Mouse (Mus musculus) kidney, adult 2 months (tissue): Measurements from ENCODE around the gene Btg2. TPM values are rescaled to one million over a fixed set of nuclear protein-coding genes. Genes with fewer than 3 reads are reported as not detected.

Source experiments
- DNase-seq: peaks from one replicate; pipeline ENCODE4 v3.0.0; 2021
- H3K27ac ChIP-seq: fragments of 200-500 bp; 2 replicates; pipeline ENCODE4 v1.5.1; 2012; ENCODE audit warnings: low read depth, low read length, control low read depth, inconsistent platforms; ENCODE audit not compliant: insufficient read depth
- H3K27me3 ChIP-seq: fragments of 200-500 bp; replicated peaks from 2 replicates; pipeline ENCODE4 v1.6.1; 2012; ENCODE audit warnings: mild to moderate bottlenecking, moderate library complexity, low read length, inconsistent platforms; ENCODE audit not compliant: control insufficient read depth, insufficient read depth
- H3K36me3 ChIP-seq: fragments of 200-500 bp; 2 replicates; pipeline ENCODE4 v1.6.1; 2012; ENCODE audit warnings: mild to moderate bottlenecking, moderate library complexity, low read length, inconsistent platforms; ENCODE audit not compliant: control insufficient read depth, insufficient read depth
- H3K4me1 ChIP-seq: fragments of 200-500 bp; 2 replicates; pipeline ENCODE4 v1.6.1; 2011; ENCODE audit warnings: low read length; ENCODE audit not compliant: control insufficient read depth, insufficient read depth
- H3K4me3 ChIP-seq: fragments of 200-500 bp; 2 replicates; pipeline ENCODE4 v1.5.1; 2011; ENCODE audit warnings: mild to moderate bottlenecking, low read depth, low read length, control low read depth; ENCODE audit not compliant: insufficient read depth
- CTCF ChIP-seq: fragments of 200-500 bp; conservative IDR thresholded peaks from 2 replicates; pipeline ENCODE4 v1.5.1; 2011; ENCODE audit warnings: low read depth, mild to moderate bottlenecking, control low read depth, low read length, moderate library complexity, mixed read lengths; ENCODE audit not compliant: insufficient read depth, insufficient read length
- POLR2A ChIP-seq: fragments of 200-500 bp; IDR thresholded peaks from one replicate; pipeline ENCODE4 v1.6.1; 2011; ENCODE audit warnings: low read depth, low read length, control low read depth
- WGBS: fragments of 180-500 bp; shearing (Covaris S2); methylation state at CpG from one replicate; pipeline ENCODE4 v1.1.7; 2018; 5-methylcytosine and 5-hydroxymethylcytosine counted together
- polyA plus RNA-seq: library from polyadenylated mRNA; depleted of rRNA; stranded (reverse); fragments of >200 nt; gene quantifications from 2 replicates; pipeline ENCODE4 v1.2.3, GENCODE M21; 2012

The Btg2 gene
- polyA plus RNA-seq, 1 experiment, result 23.7 TPM

GRCm38 (mm10) chr1:134092852-134093770 lies 14.2 kb upstream of the Btg2 start:
- TF ChIP-seq POLR2A (peak; percentile 15), CTCF (no peak)
- H3K4me3 ChIP-seq, result peak overlapping the region; percentile 48
- H3K36me3 ChIP-seq, result no peaks in the 10 kb centered on the region
- peaks cover 17% of the 10 kb centered on the region for H3K4me1 ChIP-seq
- peak overlapping the region; percentile 78 for H3K27ac ChIP-seq
- WGBS, result 3% methylated on average over 43 of the region's 43 CpGs
- no peaks in the 10 kb centered on the region for H3K27me3 ChIP-seq
- peak; percentile 96 for DNase-seq

- H3K4me3 ChIP-seq, result no peak overlapping the region
- WGBS, result 44% methylated on average over 6 of the region's 6 CpGs
- no peaks in the 10 kb centered on the region for H3K36me3 ChIP-seq
- peaks cover 10% of the 10 kb centered on the region for H3K4me1 ChIP-seq
- peak overlapping the region; percentile 78 for H3K27ac ChIP-seq
- TF ChIP-seq POLR2A (no peak), CTCF (no peak)
- H3K27me3 ChIP-seq, result no peaks in the 10 kb centered on the region
- no peak for DNase-seq
Observed at GRCm38 (mm10) chr1:134092368-134092767, 13.4 kb upstream of the Btg2 start.

- no peak for TF ChIP-seq CTCF
- no peak for TF ChIP-seq POLR2A
- no peak for DNase-seq
- H3K27ac ChIP-seq, result no peak overlapping the region
- H3K4me3 ChIP-seq, result no peak overlapping the region
- H3K4me1 ChIP-seq, result peaks cover 10% of the 10 kb centered on the region
- no peaks in the 10 kb centered on the region for H3K27me3 ChIP-seq
- no peaks in the 10 kb centered on the region for H3K36me3 ChIP-seq
- 79% methylated on average over 3 of the region's 3 CpGs for WGBS
Observed at GRCm38 (mm10) chr1:134091851-134092250, 12.9 kb upstream of the Btg2 start.

DNA sequence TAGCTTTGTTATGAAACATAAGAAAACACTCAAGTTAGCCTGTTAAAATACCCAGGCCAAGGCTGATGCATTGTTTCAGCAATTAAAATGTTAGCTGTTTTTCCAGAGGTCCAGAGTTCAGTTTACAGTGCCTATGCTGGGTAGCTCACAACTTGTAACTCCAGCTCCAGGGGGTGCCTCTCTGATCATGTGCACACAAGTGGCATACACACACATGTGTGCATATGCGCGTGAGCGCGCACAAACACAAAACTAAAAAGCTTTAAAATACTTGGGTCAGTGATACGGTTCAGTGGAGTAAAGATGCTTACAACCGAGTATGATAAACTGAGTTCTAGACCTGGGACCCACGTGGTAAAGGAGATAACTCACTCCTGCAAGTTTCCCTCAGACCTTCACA lies 10.2 kb upstream of the Btg2 start:
- Histone ChIP-seq H3K4me1 (peaks cover 17% of the 10 kb centered on the region), H3K27me3 (no peaks in the 10 kb centered on the region), H3K27ac (no peak overlapping the region), H3K36me3 (no peaks in the 10 kb centered on the region), H3K4me3 (no peak overlapping the region)
- TF ChIP-seq CTCF (no peak), POLR2A (no peak)
- no peak for DNase-seq
- WGBS, result 83% methylated on average over 7 of the region's 7 CpGs

DNA sequence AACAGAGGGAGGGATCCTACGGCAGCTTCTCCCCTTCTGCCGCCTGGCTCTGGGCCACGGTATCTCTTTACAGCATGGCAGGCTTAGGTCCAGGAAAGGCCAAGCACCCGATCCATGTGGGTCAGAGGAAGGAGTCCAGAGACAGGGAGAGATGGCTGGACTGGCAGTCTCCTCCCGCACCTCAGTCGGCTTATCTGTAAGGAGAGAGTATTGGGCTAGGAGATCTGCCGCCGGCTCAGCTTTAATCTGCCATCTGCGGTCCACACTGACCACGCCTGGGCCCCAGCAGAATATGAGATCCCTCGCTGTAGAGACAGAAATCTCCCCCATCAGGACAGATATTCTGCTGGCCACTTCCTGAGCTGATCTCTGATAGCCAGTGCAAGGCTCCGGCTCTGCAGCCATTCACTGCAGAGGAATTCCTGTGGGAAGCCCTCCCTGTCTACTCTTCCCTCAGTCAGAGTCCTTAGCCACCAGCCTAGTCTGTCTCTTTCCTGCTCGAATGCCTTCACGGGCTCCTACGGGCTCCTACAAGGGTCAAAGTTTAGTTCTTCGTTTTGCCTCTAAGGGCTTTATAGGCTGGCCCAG lies 8.0 kb upstream of the Btg2 start:
- peak; percentile 71 for DNase-seq
- TF ChIP-seq POLR2A, result no peak
- no peak for TF ChIP-seq CTCF
- H3K4me3 ChIP-seq, result peak overlapping the region; percentile 35
- peak overlapping the region; percentile 51 for H3K27ac ChIP-seq
- peaks cover 8% of the 10 kb centered on the region; the same call in 1 of the 2 replicates for H3K4me1 ChIP-seq
- H3K27me3 ChIP-seq, result no peaks in the 10 kb centered on the region
- 33% methylated on average over 16 of the region's 16 CpGs for whole genome bisulfite sequencing
- H3K36me3 ChIP-seq, result no peaks in the 10 kb centered on the region

GRCm38 (mm10) chr1:134086017-134086416 lies 7.1 kb upstream of the Btg2 start:
- Histone ChIP-seq H3K4me1 (peaks cover 12% of the 10 kb centered on the region; the same call in 1 of the 2 replicates), H3K27ac (no peak overlapping the region), H3K27me3 (no peaks in the 10 kb centered on the region), H3K4me3 (no peak overlapping the region), H3K36me3 (no peaks in the 10 kb centered on the region)
- 51% methylated on average over 3 of the region's 3 CpGs for WGBS
- DNase-seq, result no peak
- TF ChIP-seq POLR2A, result no peak
- TF ChIP-seq CTCF, result no peak

DNA sequence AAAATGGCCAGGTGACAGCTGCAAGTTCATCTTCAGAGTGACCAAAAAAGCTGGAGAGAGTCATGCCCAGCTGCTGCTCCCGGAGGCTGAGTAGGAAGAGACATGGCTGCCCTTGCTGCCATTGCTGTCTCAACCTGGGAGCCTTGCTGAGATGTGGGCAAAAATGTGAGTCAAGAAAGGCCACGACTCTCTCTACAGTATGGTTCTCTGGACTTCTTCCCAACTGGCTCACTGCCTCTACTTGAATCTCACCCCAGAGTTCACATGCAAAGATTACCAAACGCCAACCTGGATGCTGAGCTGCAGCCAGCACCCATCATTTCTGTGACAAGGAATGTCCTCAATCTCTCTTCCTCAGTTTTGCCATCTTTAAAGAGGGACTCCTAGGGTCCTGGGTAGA lies 5.2 kb upstream of the Btg2 start:
- DNase-seq, result no peak
- no peak overlapping the region for H3K4me3 ChIP-seq
- no peaks in the 10 kb centered on the region for H3K36me3 ChIP-seq
- TF ChIP-seq CTCF (no peak), POLR2A (no peak)
- no peak overlapping the region for H3K27ac ChIP-seq
- no peaks in the 10 kb centered on the region for H3K27me3 ChIP-seq
- WGBS, result 79% methylated on average over 3 of the region's 3 CpGs
- peaks cover 22% of the 10 kb centered on the region; the same call in 1 of the 2 replicates for H3K4me1 ChIP-seq
